Mouse (Mus musculus) small intestine, adult 2 months (tissue): ENCODE results near the gene Tmppe. TPM values are rescaled to one million over a fixed set of nuclear protein-coding genes. Genes with fewer than 3 reads are reported as not detected.

Source experiments
- H3K27ac ChIP-seq: fragments of 200-500 bp; 2 replicates; pipeline ENCODE4 v1.5.1; 2012; ENCODE audit warnings: low read depth, low read length, control low read depth, inconsistent platforms; ENCODE audit not compliant: insufficient read depth
- H3K27me3 ChIP-seq: fragments of 200-500 bp; 2 replicates; pipeline ENCODE4 v1.6.1; 2012; ENCODE audit warnings: mild to moderate bottlenecking, moderate library complexity, low read length, inconsistent platforms; ENCODE audit not compliant: control insufficient read depth, insufficient read depth
- H3K36me3 ChIP-seq: fragments of 200-500 bp; 2 replicates; pipeline ENCODE4 v1.6.1; 2012; ENCODE audit warnings: mild to moderate bottlenecking, low read length, control low read depth, inconsistent platforms; ENCODE audit not compliant: control insufficient read depth, insufficient read depth
- H3K4me1 ChIP-seq: fragments of 200-500 bp; 2 replicates; pipeline ENCODE4 v1.6.1; 2012; ENCODE audit warnings: low read length, inconsistent platforms, mixed read lengths; ENCODE audit not compliant: control insufficient read depth, insufficient read depth, insufficient read length
- H3K4me3 ChIP-seq: fragments of 200-500 bp; 2 replicates; pipeline ENCODE4 v1.5.1; 2012; ENCODE audit warnings: low read depth, mild to moderate bottlenecking, control low read depth, inconsistent platforms, low read length, moderate library complexity
- CTCF ChIP-seq: fragments of 200-500 bp; IDR thresholded peaks from 2 replicates; pipeline ENCODE4 v1.5.1; 2012; ENCODE audit warnings: low read depth, mild to moderate bottlenecking, control low read depth, inconsistent platforms, low read length, moderate library complexity, mixed read lengths; ENCODE audit not compliant: insufficient replicate concordance, insufficient read length; ENCODE audit errors: extremely low read depth
- POLR2A ChIP-seq: fragments of 200-500 bp; IDR thresholded peaks from 2 replicates; pipeline ENCODE4 v1.6.1; 2012; ENCODE audit warnings: low read depth, mild to moderate bottlenecking, control low read depth, inconsistent platforms, low read length, moderate library complexity
- WGBS: fragments of 180-500 bp; shearing (Covaris S2); methylation state at CpG from one replicate; pipeline ENCODE4 v1.1.7; 2018; 5-methylcytosine and 5-hydroxymethylcytosine counted together
- polyA plus RNA-seq: library from polyadenylated mRNA; depleted of rRNA; stranded (reverse); fragments of >200 nt; gene quantifications from 2 replicates; pipeline ENCODE4 v1.2.3, GENCODE M21; 2012

Gene Tmppe
- polyA plus RNA-seq, 1 experiment = 4.6 TPM

GRCm38 (mm10) chr9:114379871-114380270, 21.0 kb upstream of the Tmppe start:
- H3K27ac ChIP-seq = no peak overlapping the region
- H3K4me1 ChIP-seq = peaks cover 11% of the 10 kb centered on the region
- no peak overlapping the region for H3K4me3 ChIP-seq
- no peaks in the 10 kb centered on the region for H3K27me3 ChIP-seq
- H3K36me3 ChIP-seq = peaks cover 5% of the 10 kb centered on the region; the same call in 1 of the 2 replicates
- TF ChIP-seq CTCF (no peak), POLR2A (no peak)
- WGBS = 43% methylated on average over 12 of the region's 12 CpGs

GRCm38 (mm10) chr9:114380881-114381733, 19.8 kb upstream of the Tmppe start:
- Histone ChIP-seq H3K36me3 (peaks cover 7% of the 10 kb centered on the region; the same call in 1 of the 2 replicates), H3K4me1 (peaks cover 11% of the 10 kb centered on the region), H3K27ac (no peak overlapping the region), H3K27me3 (no peaks in the 10 kb centered on the region), H3K4me3 (no peak overlapping the region)
- TF ChIP-seq POLR2A = no peak
- TF ChIP-seq CTCF = peak; percentile 39; the same call in 1 of the 2 replicates
- WGBS = 72% methylated on average over 17 of the region's 17 CpGs

- no peaks in the 10 kb centered on the region for H3K27me3 ChIP-seq
- TF ChIP-seq POLR2A (no peak), CTCF (no peak)
- 37% methylated on average over 17 of the region's 17 CpGs for WGBS
- no peak overlapping the region for H3K4me3 ChIP-seq
- H3K4me1 ChIP-seq = peaks cover 7% of the 10 kb centered on the region
- H3K27ac ChIP-seq = no peak overlapping the region
- peaks cover 4% of the 10 kb centered on the region; the same call in 1 of the 2 replicates for H3K36me3 ChIP-seq
These were observed 17.8 kb upstream of the Tmppe start for GRCm38 (mm10) chr9:114382936-114383710.

GRCm38 (mm10) chr9:114384691-114385090, 16.2 kb upstream of the Tmppe start:
- Histone ChIP-seq H3K4me1 (peaks cover 5% of the 10 kb centered on the region), H3K4me3 (no peak overlapping the region), H3K27ac (no peak overlapping the region), H3K27me3 (no peaks in the 10 kb centered on the region), H3K36me3 (peaks cover 4% of the 10 kb centered on the region; the same call in 1 of the 2 replicates)
- TF ChIP-seq CTCF (no peak), POLR2A (no peak)
- WGBS = 96% methylated on average over 24 of the region's 24 CpGs

GRCm38 (mm10) chr9:114385160-114385559, 15.7 kb upstream of the Tmppe start:
- TF ChIP-seq CTCF = no peak
- no peak for TF ChIP-seq POLR2A
- Histone ChIP-seq H3K4me1 (peaks cover under 1% of the 10 kb centered on the region), H3K27ac (no peak overlapping the region), H3K36me3 (peaks cover 4% of the 10 kb centered on the region; the same call in 1 of the 2 replicates), H3K27me3 (no peaks in the 10 kb centered on the region), H3K4me3 (no peak overlapping the region)
- 92% methylated on average over 10 of the region's 10 CpGs for WGBS

DNA sequence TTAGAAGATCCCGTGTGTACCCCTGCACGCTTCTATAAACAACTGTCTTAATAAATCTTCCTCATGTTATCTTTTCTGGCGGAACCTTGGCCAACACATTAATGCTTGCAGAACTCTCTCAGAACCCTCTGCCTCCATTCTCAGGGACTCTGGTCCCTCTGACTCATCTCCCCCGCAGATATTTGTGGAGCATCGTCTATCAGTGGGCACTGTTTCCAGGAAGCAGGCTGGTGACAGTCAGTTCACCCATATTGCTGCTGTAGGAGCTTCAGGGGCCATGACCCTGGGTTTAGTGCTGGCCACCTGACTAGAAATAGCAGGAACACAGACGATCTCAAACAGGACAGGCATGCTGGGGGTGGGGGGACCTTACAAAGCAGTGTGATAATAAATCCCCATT, 13.8 kb upstream of the Tmppe start:
- 73% methylated on average over 6 of the region's 6 CpGs for WGBS
- TF ChIP-seq POLR2A (no peak), CTCF (no peak)
- 0 out of 2 replicates have a peak, but pooled peaks cover 4% of the 10 kb centered on the region for H3K36me3 ChIP-seq
- no peak overlapping the region for H3K27ac ChIP-seq
- H3K27me3 ChIP-seq = no peaks in the 10 kb centered on the region
- H3K4me1 ChIP-seq = no peaks in the 10 kb centered on the region; the same call in 1 of the 2 replicates
- H3K4me3 ChIP-seq = no peak overlapping the region

DNA sequence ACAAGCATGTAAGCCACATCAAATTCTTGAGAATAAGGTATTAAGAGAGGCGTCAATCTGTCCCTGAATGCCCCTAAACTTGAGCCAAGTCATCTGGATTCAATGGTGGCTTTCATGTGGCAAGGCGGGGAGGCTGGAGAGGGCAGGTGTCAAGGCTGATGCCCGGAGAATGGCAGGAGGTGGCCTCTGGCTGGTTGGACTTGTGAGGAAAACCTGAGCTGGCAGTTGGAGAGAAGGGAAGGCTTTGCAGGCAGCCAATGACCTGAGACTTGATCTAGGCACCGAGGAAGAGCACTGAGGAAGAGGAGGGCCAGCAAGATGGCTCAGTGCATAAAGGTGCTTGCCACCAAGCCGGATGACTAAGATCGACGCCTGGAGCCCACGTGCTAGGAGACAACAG, 12.6 kb upstream of the Tmppe start:
- TF ChIP-seq POLR2A = no peak
- no peak for TF ChIP-seq CTCF
- no peaks in the 10 kb centered on the region for H3K27me3 ChIP-seq
- no peak overlapping the region for H3K4me3 ChIP-seq
- H3K36me3 ChIP-seq = 0 out of 2 replicates have a peak, but pooled peaks cover 4% of the 10 kb centered on the region
- no peak overlapping the region for H3K27ac ChIP-seq
- no peaks in the 10 kb centered on the region for H3K4me1 ChIP-seq
- 83% methylated on average over 8 of the region's 8 CpGs for WGBS
